Mouse (Mus musculus) intestine, embryonic 14.5 days (tissue): ENCODE measurements around the gene Mrgprf. TPM values are rescaled to one million over a fixed set of nuclear protein-coding genes. Genes with fewer than 3 reads are reported as not detected.

Experiments
- ATAC-seq: fragments of 200-750 bp; cut with Nextera tagmentation; replicated peaks from 2 replicates; pipeline ENCODE4 v1.8.0; 2017; ENCODE audit warnings: low read depth, moderate number of reproducible peaks, moderate TSS enrichment, moderate library complexity; ENCODE audit not compliant: low FRiP score, low TSS enrichment
- DNase-seq: peaks from one replicate; pipeline ENCODE4 v3.0.0-alpha.2; 2018; ENCODE audit warnings: low spot score
- H3K27ac ChIP-seq: fragments of 300-500 bp; sonication (generic); 2 replicates; pipeline ENCODE4 v1.5.1; 2014; ENCODE audit warnings: low read depth, mild to moderate bottlenecking, control low read depth
- H3K27me3 ChIP-seq: fragments of 300-500 bp; sonication (generic); replicated peaks from 2 replicates; pipeline ENCODE4 v1.6.1; 2014; ENCODE audit warnings: low read length, control low read depth; ENCODE audit not compliant: control insufficient read depth, insufficient read depth
- H3K36me3 ChIP-seq: fragments of 300-500 bp; sonication (generic); 2 replicates; pipeline ENCODE4 v1.6.1; 2014; ENCODE audit warnings: low read length, control low read depth; ENCODE audit not compliant: control insufficient read depth, insufficient read depth
- H3K4me1 ChIP-seq: fragments of 300-500 bp; sonication (generic); replicated peaks from 2 replicates; pipeline ENCODE4 v1.6.1; 2014; ENCODE audit warnings: low read length, control low read depth, mixed read lengths; ENCODE audit not compliant: control insufficient read depth, insufficient read depth
- H3K4me2 ChIP-seq: fragments of 300-500 bp; sonication (generic); 2 replicates; pipeline ENCODE4 v1.6.1; 2014; ENCODE audit warnings: low read length
- H3K4me3 ChIP-seq: fragments of 300-500 bp; sonication (generic); 2 replicates; pipeline ENCODE4 v1.5.1; 2014; ENCODE audit warnings: low read depth, low read length, control low read depth, mixed read lengths
- H3K9ac ChIP-seq: fragments of 300-500 bp; sonication (generic); 2 replicates; pipeline ENCODE4 v1.6.1; 2014; ENCODE audit warnings: mild to moderate bottlenecking, low read length
- H3K9me3 ChIP-seq: fragments of 300-500 bp; sonication (generic); 2 replicates; pipeline ENCODE4 v1.6.1; 2016; ENCODE audit warnings: low read length, control low read depth; ENCODE audit not compliant: control insufficient read depth
- WGBS: fragments of 180-500 bp; shearing (Covaris S2); extraction: QIAGEN DNeasy Blood & Tissue Kit; methylation state at CpG from one replicate; pipeline ENCODE4 v1.1.7; 2014; 5-methylcytosine and 5-hydroxymethylcytosine counted together
- polyA plus RNA-seq: library from polyadenylated mRNA; unstranded; fragments of >200 nt; fragmentation: Nextera tagmentation; extraction: Ambion mirVana; gene quantifications from 2 replicates; pipeline ENCODE4 v1.2.1, GENCODE M21; 2014

The Mrgprf gene
- polyA plus RNA-seq, 1 experiment from 2014 or later: 1.1 TPM

DNA sequence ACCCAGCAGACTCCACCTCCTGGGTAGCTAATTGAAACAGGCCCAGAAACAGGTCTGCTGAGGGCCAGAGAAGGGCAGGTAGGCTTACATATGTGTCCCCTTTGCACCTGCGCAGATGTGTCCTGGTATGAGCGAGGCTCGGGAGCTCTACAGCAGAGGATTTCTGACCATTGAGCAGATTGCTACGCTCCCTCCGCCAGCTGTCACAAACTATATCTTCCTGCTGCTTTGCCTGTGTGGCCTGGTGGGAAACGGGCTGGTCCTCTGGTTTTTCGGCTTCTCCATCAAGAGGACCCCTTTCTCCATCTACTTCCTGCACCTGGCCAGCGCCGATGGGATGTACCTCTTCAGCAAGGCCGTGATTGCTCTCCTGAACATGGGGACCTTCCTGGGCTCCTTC, 7.0 kb downstream of the Mrgprf start:
- no peaks in the 10 kb centered on the region for H3K9me3 ChIP-seq
- no peak overlapping the region for H3K4me2 ChIP-seq
- H3K9ac ChIP-seq: no peak overlapping the region
- ATAC-seq (no peak), DNase-seq (no peak)
- no peak overlapping the region for H3K4me3 ChIP-seq
- H3K27me3 ChIP-seq: no peaks in the 10 kb centered on the region
- H3K27ac ChIP-seq: no peak overlapping the region
- WGBS: 92% methylated on average over 10 of the region's 10 CpGs
- H3K4me1 ChIP-seq: peaks cover 3% of the 10 kb centered on the region; the same call in 1 of the 2 replicates
- no peaks in the 10 kb centered on the region for H3K36me3 ChIP-seq

DNA sequence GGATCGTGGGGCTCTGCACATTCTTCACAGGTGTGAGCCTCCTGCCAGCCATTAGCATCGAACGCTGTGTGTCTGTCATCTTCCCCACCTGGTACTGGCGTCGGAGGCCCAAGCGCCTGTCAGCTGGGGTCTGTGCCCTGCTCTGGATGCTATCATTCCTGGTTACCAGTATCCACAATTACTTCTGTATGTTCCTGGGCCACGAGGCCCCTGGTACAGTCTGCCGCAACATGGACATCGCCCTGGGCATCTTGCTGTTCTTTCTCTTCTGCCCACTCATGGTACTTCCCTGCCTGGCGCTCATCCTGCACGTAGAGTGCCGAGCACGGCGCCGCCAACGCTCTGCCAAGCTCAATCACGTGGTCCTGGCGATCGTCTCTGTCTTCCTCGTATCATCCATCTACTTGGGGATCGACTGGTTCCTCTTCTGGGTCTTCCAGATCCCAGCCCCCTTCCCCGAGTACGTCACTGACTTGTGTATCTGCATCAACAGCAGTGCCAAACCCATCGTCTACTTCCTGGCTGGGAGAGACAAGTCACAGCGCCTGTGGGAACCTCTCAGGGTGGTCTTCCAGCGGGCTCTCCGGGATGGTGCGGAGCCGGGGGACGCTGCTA, 7.5 kb downstream of the Mrgprf start:
- ATAC-seq (no peak), DNase-seq (no peak)
- no peak overlapping the region for H3K4me3 ChIP-seq
- H3K9me3 ChIP-seq: no peaks in the 10 kb centered on the region
- H3K4me2 ChIP-seq: peak overlapping the region; percentile 11; the same call in 1 of the 2 replicates
- H3K9ac ChIP-seq: no peak overlapping the region
- peaks cover 3% of the 10 kb centered on the region; the same call in 1 of the 2 replicates for H3K4me1 ChIP-seq
- no peaks in the 10 kb centered on the region for H3K27me3 ChIP-seq
- H3K36me3 ChIP-seq: no peaks in the 10 kb centered on the region
- 70% methylated on average over 30 of the region's 30 CpGs for WGBS
- H3K27ac ChIP-seq: no peak overlapping the region

GRCm38 (mm10) chr7:145308866-145309265, 8.2 kb downstream of the Mrgprf start:
- H3K4me3 ChIP-seq: no peak overlapping the region
- no peak overlapping the region for H3K27ac ChIP-seq
- no peaks in the 10 kb centered on the region for H3K27me3 ChIP-seq
- DNase-seq: no peak
- WGBS: 72% methylated on average over 4 of the region's 4 CpGs
- H3K4me1 ChIP-seq: peaks cover 3% of the 10 kb centered on the region; the same call in 1 of the 2 replicates
- H3K4me2 ChIP-seq: no peak overlapping the region
- H3K36me3 ChIP-seq: no peaks in the 10 kb centered on the region
- ATAC-seq: peak; percentile 56
- H3K9me3 ChIP-seq: no peaks in the 10 kb centered on the region
- H3K9ac ChIP-seq: no peak overlapping the region

- Histone ChIP-seq H3K4me2 (no peak overlapping the region), H3K27me3 (no peaks in the 10 kb centered on the region), H3K27ac (no peak overlapping the region), H3K4me1 (peaks cover 3% of the 10 kb centered on the region; the same call in 1 of the 2 replicates), H3K9ac (no peak overlapping the region), H3K36me3 (no peaks in the 10 kb centered on the region), H3K9me3 (no peaks in the 10 kb centered on the region), H3K4me3 (no peak overlapping the region)
- ATAC-seq: no peak
- no peak for DNase-seq
- 79% methylated on average over 1 of the region's 1 CpGs for WGBS
Measured at GRCm38 (mm10) chr7:145309877-145310276, 9.2 kb downstream of the Mrgprf start.

GRCm38 (mm10) chr7:145310526-145310925, 9.9 kb downstream of the Mrgprf start:
- H3K9ac ChIP-seq: no peak overlapping the region
- no peak overlapping the region for H3K27ac ChIP-seq
- H3K27me3 ChIP-seq: no peaks in the 10 kb centered on the region
- peaks cover 3% of the 10 kb centered on the region; the same call in 1 of the 2 replicates for H3K4me1 ChIP-seq
- no peaks in the 10 kb centered on the region for H3K9me3 ChIP-seq
- DNase-seq (no peak), ATAC-seq (no peak)
- H3K4me3 ChIP-seq: no peak overlapping the region
- H3K4me2 ChIP-seq: no peak overlapping the region
- WGBS: 52% methylated on average over 5 of the region's 5 CpGs
- no peaks in the 10 kb centered on the region for H3K36me3 ChIP-seq

DNA sequence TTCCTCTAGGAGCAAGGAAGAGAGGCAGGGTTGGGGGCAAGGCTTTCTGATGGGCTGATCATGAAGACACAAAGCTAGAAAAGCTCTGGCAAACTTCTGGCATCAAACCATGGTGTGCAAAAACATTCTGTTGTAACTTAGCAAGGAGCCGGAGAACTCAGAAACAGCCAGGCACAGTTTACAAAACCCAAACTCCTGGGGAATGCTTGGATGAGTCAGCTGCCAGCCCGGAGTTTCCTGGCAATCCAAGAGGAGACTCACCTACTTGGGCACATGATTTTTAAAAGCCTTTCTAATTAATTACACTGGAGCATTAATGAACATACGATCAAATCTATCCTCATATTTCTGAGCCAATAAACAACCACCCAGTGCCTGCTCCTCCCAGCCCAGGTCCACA, 11.5 kb downstream of the Mrgprf start:
- H3K4me1 ChIP-seq: peaks cover 3% of the 10 kb centered on the region; the same call in 1 of the 2 replicates
- H3K36me3 ChIP-seq: no peaks in the 10 kb centered on the region
- no peak for DNase-seq
- H3K27ac ChIP-seq: no peak overlapping the region
- H3K27me3 ChIP-seq: no peaks in the 10 kb centered on the region
- no peaks in the 10 kb centered on the region for H3K9me3 ChIP-seq
- H3K4me2 ChIP-seq: no peak overlapping the region
- no peak for ATAC-seq
- 68% methylated on average over 3 of the region's 3 CpGs for WGBS
- no peak overlapping the region for H3K9ac ChIP-seq
- no peak overlapping the region for H3K4me3 ChIP-seq

DNA sequence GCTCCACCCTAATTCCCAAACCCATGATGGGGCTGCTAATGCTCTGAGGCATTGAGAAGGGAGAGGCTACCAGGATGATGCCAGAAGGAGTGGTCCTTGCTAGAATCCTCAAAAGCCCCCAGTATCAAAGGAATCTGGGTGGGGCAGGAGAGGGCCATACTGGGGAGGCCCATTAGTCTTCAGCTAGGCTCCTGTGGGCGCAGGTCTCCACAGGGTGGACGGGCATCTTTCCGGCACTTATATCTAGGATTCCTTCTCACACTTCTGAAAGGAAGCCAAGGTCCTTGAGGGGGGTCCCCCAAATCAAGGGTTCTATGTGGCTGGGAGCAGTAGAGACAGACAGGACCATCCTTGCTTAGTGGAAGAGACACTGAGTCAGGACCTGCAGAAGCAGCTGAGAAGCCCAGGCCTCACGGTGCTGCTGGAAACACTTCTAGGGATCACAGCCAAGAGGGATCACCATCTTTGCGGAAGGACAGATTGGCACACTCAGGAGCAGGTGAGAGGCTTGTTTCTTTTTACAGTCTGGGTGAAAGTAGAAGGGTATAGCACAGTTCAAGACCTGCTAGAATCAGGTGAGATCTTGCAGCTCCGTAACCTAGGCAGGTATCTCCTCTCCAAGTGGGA, 14.3 kb downstream of the Mrgprf start, which contains the start of gene Mrgprd:
Mrgprd (plus strand) TSS at position 51 of the 627 bp plus-strand sequence.
- WGBS: 93% methylated on average over 6 of the region's 6 CpGs

DNA sequence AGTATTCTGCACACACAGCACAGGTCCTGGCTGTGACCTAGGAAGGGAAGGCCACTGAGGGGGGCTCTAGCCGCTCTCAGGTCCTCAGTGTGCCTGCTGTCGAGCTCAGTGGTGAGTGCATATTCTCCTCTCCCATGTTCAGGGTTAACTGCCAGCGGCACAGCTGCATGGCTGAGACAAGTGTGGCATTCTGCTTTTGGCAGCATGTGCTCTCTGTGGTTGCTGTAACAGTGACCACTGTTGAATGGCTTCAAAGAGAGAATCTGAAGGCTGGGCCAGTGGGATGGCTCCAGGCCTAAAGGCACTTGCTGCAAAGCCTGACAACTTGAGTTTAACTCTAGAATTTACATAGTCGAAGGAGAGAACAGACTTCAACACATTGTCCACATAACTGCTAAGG, 16.9 kb downstream of the Mrgprf start:
- Histone ChIP-seq H3K4me1 (no peaks in the 10 kb centered on the region), H3K4me3 (no peak overlapping the region), H3K9ac (no peak overlapping the region), H3K9me3 (no peaks in the 10 kb centered on the region), H3K27ac (no peak overlapping the region), H3K36me3 (no peaks in the 10 kb centered on the region), H3K27me3 (no peaks in the 10 kb centered on the region), H3K4me2 (no peak overlapping the region)
- no peak for DNase-seq
- no peak for ATAC-seq
- WGBS: 74% methylated on average over 4 of the region's 4 CpGs

More for the DNA sequence above, 14.3 kb downstream of the Mrgprf start, which contains the start of gene Mrgprd:
- ATAC-seq (no peak), DNase-seq (no peak)
- Histone ChIP-seq H3K27ac (no peak within 1 kb of the TSS), H3K9ac (no peak within 1 kb of the TSS), H3K4me3 (no peak within 1 kb of the TSS), H3K4me2 (no peak within 1 kb of the TSS), H3K27me3 (no peaks in the 10 kb centered on the region), H3K36me3 (no peaks in the 10 kb centered on the region), H3K9me3 (no peaks in the 10 kb centered on the region), H3K4me1 (no peaks in the 10 kb centered on the region; the same call in 1 of the 2 replicates)

GRCm38 (mm10) chr7:145319481-145319880, 18.9 kb downstream of the Mrgprf start:
- Histone ChIP-seq H3K36me3 (no peaks in the 10 kb centered on the region), H3K4me1 (no peaks in the 10 kb centered on the region), H3K4me2 (no peak overlapping the region), H3K27ac (no peak overlapping the region), H3K9me3 (no peaks in the 10 kb centered on the region), H3K4me3 (no peak overlapping the region), H3K27me3 (no peaks in the 10 kb centered on the region), H3K9ac (no peak overlapping the region)
- WGBS: 72% methylated on average over 3 of the region's 3 CpGs
- DNase-seq: no peak
- no peak for ATAC-seq
